Mouse (Mus musculus) urinary bladder, postnatal 10 days (tissue): ENCODE measurements around the gene Miip.
"Not testable (repeated sequence)": the region's sequence is repeated elsewhere in the genome, so short reads cannot be mapped to it uniquely, and the experiment has no call there.

Experiments
- DNase-seq: peaks from one replicate; pipeline ENCODE4 v3.0.0; 2022; ENCODE audit warnings: low spot score

Miip gene

DNA sequence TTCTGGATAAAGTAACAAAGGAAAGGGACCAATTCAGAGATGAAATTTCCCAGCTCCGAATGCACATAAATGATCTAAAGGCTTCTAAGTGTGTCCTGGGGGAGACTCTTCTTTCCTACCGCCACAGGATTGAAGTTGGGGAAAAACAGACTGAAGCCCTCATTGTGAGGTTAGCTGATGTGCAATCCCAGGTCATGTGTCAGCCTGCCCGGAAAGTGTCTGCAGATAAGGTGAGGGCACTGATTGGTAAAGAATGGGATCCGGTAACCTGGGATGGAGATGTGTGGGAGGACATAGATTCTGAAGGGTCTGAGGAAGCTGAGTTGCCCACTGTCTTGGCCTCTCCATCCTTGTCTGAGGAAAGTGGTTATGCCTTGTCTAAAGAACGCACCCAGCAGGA, 622 bp upstream of the Miip start:
- DNase-seq, result no peak

DNA sequence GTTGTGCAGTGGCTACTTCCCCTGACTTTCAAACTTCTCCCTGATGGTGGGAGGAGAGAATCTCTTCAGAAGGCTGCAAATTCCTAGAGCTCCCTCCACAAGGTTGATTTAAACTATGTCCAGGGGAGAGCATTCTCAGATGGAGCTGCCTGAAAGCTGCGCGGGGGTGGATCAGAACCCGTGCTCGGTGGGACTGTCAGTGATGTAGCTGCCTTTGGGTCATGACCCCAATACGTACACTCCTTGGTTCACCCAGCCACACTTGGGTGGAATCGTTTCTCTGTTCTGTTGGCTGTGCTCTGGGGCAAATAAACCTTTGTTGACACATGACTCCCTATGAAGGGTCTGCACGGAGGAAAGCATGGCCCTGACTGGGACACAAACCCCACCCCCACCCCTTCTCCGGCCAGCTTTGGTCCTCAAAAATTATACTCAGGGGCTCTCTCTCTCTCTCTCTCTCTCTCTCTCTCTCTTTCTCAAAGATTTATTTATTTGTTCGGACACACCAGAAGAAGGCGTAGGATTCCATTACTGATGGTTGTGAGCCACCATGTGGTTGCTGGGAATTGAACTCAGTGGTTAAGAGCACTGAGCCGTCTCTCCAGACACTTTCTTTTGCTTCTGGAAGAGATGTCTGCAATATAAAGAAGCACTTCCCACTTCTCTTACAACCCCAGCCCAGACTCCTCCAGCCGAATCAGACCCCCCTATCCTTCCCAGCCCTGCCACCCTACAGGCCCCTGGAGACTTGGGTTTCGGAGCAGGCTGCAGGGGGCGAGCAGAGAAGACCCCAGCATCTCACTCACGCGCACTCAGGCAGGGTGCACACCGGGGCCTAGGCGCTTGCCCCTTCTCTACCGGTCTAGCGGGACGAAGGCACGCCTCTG, 810 bp downstream of the Miip start:
- DNase-seq, result no peak

- DNase-seq, result not testable (repeated sequence)
Observed at GRCm38 (mm10) chr4:147866793-147867192, 1.8 kb downstream of the Miip start.

- no peak for DNase-seq
Observed at GRCm38 (mm10) chr4:147866056-147866455, 2.6 kb downstream of the Miip start.

DNA sequence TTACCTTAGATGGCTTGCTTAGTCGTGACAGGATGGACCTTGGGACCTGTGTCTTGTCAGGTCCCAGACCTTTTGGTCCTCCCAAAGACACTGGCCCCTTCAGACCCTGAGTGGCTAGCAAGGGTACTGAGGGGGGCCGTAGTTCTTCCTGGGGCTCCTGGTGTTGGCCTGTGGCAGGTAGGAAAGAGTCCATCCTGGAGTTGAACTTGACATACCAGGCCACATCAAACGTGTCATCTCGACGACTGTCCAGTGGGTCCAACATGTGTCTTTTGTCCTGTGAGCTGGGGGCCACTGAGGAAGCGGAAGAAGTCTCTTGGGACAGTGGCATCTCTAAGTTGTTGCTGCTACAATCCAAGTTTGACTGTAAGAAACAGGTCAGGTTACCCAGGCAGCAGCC, 3.0 kb downstream of the Miip start:
- DNase-seq, result no peak

- DNase-seq, result no peak
Observed at GRCm38 (mm10) chr4:147862051-147862450, 6.6 kb downstream of the Miip start.

DNA sequence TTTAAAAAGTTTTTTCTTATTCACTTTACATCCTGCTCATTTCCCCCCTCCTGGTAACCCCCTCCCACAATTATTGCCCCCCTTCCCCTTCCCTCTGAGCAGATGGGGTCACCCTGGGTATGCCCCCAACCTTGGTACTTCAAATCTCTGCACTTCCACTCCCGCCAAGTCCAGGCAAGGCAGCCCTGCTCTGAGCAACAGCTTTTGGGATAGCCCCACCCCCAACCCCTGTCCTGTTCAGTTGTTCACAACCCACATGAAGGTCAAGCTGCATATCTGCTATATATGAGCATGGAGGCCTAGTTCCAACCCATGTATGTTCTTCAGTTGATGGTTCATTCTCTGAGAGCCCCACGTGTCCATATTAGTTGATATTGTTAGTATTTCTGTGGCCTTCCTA, 17.8 kb downstream of the Miip start:
- no peak for DNase-seq

- no peak for DNase-seq
Observed at GRCm38 (mm10) chr4:147848584-147848991, 20.0 kb downstream of the Miip start.

DNA sequence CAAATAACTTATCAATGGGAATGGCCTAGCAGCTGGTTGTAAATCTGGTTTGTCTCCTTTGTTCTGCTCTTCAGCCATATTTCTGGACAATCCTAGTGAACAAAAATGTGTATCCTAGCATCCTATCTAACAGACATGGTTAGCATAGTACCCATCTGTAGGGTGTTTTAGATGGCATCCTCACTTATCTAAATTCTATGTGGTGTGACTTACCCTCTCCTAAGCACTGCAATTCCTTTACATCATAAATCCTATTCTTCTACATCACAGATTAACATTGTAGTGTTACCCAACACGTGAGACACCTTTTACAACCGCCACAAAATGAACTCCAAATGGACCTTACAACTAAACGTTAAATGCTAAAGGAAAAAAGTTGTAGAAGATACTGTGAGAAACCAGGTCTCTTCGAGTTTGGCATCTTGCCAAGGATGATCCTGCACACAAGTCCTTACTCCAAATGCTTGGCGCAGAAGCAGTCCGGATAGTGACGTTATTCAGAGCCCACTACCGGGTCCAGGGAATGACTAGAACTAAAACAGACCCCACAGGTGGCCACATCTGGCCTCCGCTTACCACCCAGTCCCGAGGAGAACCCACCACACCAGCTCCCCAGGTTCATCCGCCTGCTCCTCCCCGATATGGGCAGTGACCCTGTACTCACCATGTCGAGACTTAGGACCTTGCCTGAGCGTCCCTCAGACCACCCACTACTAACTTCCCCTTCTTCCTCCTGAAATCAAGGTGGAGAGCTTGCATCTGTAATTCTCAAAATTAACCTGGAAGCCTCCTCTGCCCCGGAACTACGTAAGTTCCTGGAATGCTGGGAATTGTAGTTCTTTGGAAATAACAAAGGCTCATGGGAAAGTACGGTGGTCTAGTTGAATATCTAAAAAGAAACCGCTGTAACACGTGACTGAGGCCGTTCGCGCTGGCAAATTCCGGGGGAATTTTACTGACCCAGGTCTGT, 20.7 kb downstream of the Miip start, which contains the start of gene Zfp933:
Zfp933 (minus strand) TSS at position 753 of the 970 bp plus-strand sequence.
- no peak for DNase-seq

- DNase-seq, result no peak
Observed at GRCm38 (mm10) chr4:147842871-147843270, 25.7 kb downstream of the Miip start.

DNA sequence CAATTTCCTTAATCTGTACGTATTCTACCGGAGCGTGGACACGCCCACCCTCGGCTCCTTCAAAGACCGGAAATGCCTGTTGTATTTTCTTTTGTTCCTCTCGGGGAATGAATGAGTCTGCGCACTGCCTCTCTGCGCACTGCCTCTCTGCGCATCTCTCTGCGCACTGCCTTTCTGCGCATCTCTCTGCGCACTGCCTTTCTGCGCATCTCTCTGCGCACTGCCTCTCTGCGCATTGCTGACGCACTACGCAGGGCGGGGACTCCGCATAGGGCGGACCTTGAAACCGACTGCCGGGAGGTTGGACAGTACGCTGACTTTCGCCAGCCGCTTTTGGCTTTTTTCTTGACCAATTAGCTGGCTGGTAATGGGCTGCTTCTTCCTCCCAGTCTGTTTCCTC, 29.3 kb downstream of the Miip start:
- DNase-seq, result not testable (repeated sequence)

DNA sequence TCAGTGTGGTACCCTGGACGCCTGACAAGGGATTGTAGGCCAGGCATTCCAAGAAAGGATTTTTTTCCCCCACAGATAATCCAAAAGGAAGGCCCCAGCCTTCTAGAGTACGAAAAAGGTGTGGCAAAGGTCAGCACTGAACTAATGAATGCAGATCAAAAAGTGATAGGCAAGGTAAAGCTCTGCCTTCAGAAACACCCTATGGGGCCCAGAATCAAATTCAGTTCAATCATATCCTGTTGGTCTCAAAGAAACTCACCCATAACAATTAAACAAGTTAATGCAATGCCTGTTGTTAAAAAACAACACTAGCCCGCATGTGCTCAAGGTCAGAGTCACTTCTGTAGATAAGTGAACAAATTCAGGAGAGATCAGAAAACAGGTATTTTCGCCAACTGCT, 44.2 kb downstream of the Miip start:
- DNase-seq, result no peak

- not testable (repeated sequence) for DNase-seq
Observed at GRCm38 (mm10) chr4:147821414-147821813, 47.2 kb downstream of the Miip start.

DNA sequence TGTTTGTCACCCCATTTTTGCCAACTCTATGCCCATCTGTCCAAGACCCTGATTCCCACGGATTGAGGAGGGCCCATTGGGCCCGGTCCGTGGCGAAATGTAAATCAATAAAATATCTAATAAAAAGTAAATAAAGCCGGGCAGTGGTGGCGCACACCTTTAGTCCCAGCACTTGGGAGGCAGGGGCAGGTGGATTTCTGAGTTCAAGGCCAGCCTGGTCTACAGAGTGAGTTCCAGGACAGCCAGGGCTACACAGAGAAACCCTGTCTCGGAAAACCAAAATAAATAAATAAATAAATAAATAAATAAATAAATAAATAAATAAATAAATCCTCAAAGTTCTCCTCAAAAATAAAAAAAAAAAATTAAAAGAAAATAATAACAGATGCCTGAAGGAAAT, 49.0 kb downstream of the Miip start:
- not testable (repeated sequence) for DNase-seq

- DNase-seq, result no peak
Observed at GRCm38 (mm10) chr4:147814592-147815167, 53.9 kb downstream of the Miip start.

DNA sequence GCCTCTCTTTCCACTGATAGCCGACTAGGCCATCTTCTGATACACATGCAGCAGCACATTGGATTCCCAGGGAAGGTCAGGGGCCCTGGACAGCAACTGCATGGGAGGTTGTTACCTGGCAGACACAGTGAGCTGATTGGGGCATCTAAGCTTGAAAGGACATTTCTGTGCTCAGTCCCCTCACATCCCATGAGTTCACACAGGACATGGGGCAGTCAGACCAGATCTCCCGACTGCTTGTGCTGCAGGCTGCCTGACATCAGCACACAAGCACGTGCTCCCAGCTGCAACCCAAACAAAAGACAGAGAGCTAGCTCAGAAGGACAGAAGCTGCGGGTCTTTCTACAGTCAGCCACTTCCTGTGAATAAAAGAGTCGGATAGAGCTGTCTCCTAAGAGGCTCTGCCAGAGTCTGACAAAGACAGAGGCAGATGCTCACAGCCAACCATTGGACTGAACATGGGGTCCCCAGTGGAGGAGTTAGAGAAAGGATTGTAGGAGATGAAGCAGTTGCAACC, 55.3 kb downstream of the Miip start:
- no peak for DNase-seq
